Mouse (Mus musculus) cerebellum, adult (tissue): ENCODE measurements around the gene Pts.

Experiments used
- ATAC-seq: cut with Nextera tagmentation; 2 replicates; pipeline ENCODE4 v1.9.2; 2017; ENCODE audit warnings: mild to moderate bottlenecking, moderate library complexity, mixed read lengths; ENCODE audit not compliant: insufficient number of reproducible peaks, low FRiP score, low TSS enrichment

The Pts gene

DNA sequence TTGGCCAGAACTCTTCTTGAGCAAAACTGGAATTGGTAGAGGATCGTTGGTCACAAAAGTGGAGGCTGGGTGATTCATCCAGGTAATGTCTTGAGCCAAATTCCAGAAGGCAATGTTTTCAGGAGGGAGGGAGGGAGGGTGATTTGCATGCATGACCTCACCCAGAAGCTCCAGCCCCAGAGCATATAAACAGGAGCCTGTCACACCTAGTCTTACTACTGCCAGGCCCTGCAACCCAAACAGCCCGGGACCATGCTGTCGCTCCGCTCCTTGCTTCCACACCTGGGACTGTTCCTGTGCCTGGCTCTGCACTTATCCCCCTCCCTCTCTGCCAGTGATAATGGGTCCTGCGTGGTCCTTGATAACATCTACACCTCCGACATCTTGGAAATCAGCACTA, 34.2 kb downstream of the Pts start, which contains the start of gene Plet1:
Gene Plet1 (plus strand): TSS at position 215 of the 400 bp plus-strand sequence.
- ATAC-seq: no peak

DNA sequence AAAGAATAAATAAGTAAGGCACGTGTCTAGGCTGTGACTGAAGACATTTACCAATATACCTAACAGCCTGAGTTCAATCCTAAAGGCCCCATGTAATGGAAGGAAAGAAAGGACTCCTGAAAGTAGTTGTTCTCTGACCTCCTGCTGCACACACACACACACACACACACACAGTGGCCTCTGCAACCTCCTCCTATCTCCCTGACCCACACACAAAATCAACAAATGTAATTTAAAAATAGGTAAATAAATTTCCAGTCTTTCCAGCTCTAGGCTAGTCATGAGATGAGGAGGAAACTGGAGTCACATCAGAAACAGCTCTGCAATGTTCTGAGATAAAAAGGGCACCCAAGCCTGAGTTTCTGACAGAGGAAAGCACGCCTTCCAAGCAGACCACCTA, 34.7 kb downstream of the Pts start:
- ATAC-seq: no peak

DNA sequence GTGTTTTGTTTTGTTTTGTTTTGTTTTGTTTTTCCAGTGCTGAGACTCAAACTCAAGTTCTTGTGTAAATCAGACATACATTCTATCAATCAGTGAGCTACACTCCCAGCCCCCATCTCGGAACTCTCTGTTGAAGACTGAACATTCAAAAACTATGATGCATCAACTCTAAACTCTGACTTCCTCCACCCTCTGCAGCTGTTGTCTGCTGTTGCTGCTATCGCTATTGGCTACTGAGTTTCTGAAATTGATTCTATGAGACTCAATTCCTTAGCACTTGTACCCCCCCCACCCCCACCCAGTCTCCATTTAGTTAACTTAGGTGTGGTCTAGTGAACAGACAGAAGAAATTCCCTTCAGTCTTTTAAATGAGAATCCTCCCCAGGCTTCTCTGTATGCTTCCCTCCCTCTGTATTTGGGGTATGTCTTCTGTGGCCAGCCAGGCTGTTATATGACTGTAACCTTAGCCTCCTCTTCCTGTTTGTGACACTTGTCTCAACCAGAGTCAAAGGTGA, 36.9 kb downstream of the Pts start:
- no peak for ATAC-seq

DNA sequence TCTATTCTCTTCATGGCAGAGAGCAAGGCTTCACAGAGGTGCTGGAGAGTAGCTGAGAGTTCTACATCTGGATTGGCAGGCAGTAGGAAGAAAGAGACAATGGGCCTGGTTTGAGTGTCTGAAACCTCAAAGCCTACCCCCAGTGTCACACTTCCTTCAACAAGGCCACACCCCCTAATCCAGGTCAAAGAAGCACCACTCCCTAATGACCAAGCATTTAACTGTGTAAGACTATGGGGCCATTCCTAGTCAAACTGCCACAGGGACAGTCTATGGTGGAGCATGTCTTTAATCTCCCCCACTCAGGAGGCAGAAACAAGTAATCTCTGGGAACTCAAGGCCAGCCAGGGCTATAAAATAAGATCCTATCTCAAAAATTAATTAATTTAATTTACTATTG, 37.7 kb downstream of the Pts start:
- ATAC-seq: no peak

DNA sequence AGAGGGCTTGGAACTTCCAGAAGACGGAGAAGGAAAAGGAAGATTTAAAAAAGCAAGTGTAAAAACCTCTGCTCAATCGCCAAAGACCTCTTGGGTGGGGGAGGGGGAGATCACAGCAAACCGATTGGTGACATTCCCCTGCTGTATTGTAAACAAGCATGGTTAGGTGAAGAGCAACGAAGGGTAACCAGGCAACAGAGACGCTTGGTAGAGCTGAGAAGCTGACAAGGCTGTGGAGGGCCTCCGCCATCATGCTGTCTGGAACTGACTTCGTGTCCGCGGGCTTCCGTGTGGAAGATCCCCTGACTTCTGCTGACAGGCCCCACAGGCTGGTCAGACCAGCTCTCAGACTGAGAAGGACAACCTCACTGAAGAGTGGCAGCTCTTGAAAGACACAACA, 43.0 kb downstream of the Pts start:
- no peak for ATAC-seq

DNA sequence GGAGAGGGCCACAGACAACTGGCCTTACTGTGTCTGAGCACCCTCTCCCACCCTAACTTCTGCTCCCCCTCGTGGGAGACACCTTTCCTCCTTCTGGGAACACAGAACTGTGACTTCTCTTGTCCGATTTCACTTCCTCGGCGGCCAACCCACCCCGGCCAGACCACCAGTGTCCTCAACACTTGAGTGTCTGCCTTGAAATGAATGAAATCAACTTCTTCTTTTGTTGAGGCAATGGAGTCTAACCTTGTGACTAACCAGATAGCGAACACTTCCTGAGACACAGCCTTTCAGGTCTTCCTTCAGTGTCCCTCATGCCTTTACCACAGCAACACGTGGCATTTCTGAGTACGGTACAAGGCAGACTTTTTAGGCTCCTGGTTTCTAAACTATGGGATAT, 45.8 kb downstream of the Pts start:
- no peak for ATAC-seq

DNA sequence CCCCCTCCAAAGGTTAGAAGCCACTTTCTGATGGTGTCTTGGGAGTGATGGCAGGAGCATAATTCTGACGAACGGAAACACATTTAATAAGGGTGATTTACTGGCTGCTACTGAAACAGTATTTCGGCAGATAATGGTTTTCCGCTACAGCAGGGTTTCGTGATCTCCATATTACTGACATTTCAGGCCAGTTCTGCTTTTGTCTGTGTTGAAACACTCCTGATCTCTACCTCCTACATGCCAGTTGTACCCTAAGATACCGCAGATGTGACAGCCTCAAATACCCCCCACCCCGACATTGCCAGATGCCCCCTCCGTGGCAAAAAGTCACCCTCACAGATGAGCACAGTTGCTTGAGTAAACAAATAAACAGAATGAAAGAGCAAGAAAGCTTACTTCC, 49.0 kb downstream of the Pts start:
- no peak for ATAC-seq

DNA sequence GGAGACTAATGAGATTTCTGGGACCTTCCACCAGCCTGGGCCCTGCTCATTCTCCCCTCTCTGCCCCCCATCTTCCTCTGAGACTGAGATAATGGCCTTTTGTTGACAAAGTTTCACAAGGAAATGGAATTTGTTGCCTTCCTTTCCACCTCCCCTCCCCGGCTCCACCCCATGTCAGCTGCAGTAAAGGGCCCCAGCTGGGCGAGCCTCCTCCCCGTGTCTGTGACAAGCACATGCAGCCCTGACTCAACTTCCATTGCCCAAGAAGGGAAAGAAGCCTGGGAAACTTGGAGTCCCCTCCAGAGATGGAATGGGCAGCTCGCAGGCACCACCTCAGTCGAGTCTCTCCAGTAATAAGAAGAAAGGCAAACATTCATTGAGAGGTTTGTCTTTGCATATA, 49.7 kb downstream of the Pts start:
- no peak for ATAC-seq

DNA sequence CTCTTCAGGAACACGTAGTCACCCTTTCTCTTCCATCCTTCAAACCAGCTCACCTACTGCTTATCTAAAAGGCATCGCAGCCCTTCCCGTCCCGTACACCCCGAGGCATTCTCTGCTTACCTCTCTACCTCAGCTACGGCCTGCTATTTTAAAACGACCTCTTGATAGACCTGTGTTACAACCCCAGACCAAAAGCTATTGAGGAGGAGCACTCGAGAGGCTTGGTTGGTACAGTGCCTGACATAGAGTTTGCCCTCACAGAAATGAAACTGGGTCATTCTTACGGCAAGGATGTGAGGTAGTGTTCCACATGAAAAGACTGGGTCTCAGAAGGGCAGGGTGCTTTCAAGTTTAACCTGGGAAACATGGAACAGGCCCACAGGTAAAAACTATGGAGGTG, 51.3 kb downstream of the Pts start:
- ATAC-seq: no peak

DNA sequence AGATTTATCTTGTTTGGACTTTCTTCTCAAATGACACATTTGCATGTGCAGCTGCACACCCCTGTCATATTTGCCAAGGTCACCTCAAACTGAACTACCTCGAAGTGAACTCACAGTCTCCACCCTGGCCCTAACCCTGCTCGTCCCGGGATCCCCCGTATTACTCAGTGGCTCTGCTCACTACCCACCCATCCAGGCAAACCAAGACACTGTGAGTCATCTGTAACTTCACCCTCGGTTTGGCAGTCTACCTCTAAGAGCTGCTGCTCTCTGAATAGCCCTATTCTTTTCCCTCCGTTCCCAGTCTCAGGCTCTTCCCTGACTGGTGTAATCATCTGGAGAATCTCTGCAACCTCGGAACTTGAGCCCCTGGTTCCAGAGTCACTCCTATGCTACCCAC, 51.9 kb downstream of the Pts start:
- ATAC-seq: no peak

DNA sequence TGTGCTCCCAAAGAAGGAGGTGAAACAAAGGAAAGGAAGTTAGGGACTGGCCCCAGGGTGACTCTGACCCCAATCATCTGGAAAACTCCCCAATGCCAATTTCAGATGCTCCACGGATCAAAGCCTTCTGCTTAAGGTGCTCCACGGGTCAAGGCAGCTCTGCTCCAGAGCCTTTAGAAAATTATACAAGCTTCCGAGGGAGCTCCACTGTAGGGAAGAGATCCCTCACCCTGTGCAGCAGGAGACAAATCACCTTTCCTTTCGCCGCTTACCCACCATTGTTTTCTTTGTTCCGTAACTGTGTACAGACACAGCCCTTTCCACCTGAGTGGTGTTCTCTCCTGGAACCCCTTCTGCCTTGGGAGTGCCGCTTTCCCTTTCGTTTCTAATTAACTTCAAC, 52.8 kb downstream of the Pts start:
- ATAC-seq: no peak

DNA sequence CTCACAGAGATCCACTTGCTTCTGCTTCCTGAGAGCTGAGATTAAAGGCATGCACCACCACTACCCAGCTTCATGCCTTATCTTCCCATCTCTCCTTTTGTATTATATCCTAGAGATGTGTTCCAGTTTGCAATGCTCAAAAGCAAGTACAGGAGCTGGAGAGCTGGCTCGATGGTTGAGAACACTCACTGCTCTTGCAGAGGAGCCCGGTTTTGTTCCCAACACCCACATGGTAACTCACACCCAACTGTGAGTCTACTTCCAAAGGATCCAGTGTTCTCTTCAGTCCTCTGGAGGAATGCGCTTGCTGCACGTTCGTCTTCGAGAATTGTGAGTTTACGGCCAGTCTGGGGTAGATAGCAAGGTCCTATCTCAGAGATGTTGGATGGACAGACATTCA, 53.2 kb downstream of the Pts start:
- no peak for ATAC-seq
